Mouse (Mus musculus): ENCODE results near the gene Vmn1r19.
"Not testable (repeated sequence)": the region's sequence is repeated elsewhere in the genome, so short reads cannot be mapped to it uniquely, and the experiment has no call there.

Gene Vmn1r19

GRCm38 (mm10) chr6:57403480-57403879 is at the start of gene Vmn1r19:
Gene Vmn1r19, plus strand, starts transcription at chr6:57403780.
- DNase-seq = not testable (repeated sequence)

DNA sequence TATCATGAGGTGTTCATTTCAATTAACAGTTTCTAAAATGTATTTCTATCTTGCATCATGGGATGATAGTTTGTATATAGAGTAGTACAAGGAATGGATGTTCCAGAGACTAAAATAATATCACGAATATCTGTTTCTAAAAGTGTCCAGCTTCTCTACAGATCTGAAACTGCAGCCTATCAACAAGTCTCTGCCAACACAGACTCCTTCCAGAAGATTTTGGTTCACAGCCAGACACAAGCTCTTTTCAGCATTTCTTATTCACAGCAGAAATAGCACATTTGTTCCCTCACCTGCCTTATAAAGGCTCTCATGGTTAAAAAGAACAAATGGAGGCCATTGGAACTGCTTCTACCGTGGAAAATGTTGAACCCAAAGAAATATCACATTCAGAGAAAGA is 46.7 kb upstream of the Vmn1r19 start:
- DNase-seq = no peak

GRCm38 (mm10) chr6:57363627-57364026 is 40.0 kb upstream of the Vmn1r19 start, which contains the start of gene Vmn1r17:
Gene Vmn1r17, minus strand, starts transcription at chr6:57363727.
- DNase-seq = no peak

- not testable (repeated sequence) for DNase-seq
These were observed 37.7 kb upstream of the Vmn1r19 start for GRCm38 (mm10) chr6:57365866-57366265.

DNA sequence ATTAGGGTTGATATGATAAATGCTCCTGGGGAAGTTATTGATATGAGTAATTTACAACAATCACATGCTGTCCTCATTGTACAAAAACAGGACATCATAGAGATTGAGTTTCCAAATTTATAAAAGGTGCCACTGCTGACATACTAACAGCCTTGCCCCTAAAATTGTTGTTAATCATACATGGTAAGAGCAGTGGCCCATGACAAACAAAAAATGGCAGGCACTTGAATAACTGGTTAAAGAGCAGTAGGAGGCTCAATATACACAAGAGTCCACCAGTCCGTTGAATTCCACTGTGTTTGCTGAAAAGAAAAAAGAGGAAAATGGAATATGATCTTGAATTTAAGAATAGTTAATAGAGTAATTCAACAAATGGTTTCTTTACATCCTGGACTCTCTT is 36.1 kb upstream of the Vmn1r19 start:
- no peak for DNase-seq

DNA sequence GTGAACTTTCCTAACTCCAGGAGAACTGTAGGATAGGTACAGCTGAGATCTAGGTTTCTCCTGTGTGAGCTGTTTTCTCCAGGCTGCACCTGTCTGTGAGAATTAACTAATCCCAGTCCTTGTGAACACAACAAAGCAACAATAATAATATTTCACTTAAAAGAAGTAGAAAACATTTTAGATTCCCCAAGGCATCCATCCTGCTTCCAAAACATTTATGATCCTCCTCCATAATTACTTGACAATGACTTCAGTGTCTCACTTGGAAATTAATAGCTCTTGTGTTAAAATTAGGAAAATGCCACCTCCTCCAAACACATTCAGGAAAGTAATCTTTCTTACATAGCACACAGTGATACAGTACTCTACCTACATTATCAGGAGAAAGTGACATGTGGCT is 7.9 kb upstream of the Vmn1r19 start, which contains the start of gene Vmn1r18:
Gene Vmn1r18 (minus strand): TSS at position 101 of the 400 bp plus-strand sequence.
- no peak for DNase-seq

DNA sequence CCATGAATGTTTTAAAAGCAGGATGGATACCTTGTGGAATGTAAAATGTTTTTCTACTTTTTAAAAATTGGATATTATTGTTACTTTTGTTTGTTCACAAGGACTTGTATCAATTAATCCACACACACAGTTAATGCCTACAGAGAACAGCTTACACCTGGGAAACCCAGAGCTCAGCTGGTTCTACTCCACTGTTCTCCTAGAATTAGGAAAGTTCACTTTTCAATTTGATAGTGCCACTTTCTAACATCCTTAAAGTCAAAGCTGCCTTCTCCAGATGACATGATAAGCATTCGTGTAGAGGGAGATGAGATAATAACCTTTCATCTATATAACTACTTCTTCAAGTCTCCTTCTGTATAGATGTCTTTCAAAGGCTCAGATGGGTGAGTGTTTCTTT is 25.1 kb downstream of the Vmn1r19 start, which contains the start of gene Vmn1r20:
Gene Vmn1r20 (plus strand): TSS at position 301 of the 400 bp plus-strand sequence.
- DNase-seq = no peak

DNA sequence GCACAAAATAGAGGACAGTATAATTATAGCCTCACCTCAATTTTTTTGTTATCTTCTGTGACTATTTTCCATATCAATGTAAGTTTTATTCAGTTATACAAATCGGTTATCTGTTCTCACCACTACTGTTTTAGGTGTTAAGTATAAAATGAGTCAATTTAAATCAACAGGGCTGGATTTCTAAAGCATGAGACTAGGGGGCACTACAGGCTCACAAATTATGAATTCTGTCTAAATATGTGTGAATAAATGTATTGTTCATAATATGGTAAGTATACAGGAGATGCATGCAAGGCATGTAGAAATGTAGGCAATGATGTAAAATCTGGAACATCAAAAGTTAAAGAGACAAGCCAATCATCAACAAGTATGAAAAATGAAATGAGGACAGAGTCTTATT is 27.6 kb downstream of the Vmn1r19 start:
- no peak for DNase-seq
